Mouse (Mus musculus) lung, embryonic 16.5 days (tissue): ENCODE measurements around the gene Dhx37. TPM values are rescaled to one million over a fixed set of nuclear protein-coding genes. Genes with fewer than 3 reads are reported as not detected.

ENCODE experiments used
- ATAC-seq: fragments of 200-750 bp; cut with Nextera tagmentation; 2 replicates; pipeline ENCODE4 v1.8.0; 2017; ENCODE audit warnings: low read depth, mild to moderate bottlenecking, moderate library complexity
- H3K27ac ChIP-seq: fragments of 300-500 bp; sonication (generic); 2 replicates; pipeline ENCODE4 v1.5.1; 2014; ENCODE audit warnings: mild to moderate bottlenecking, control low read depth, low read length
- H3K27me3 ChIP-seq: fragments of 300-500 bp; sonication (generic); 2 replicates; pipeline ENCODE4 v1.6.1; 2014; ENCODE audit warnings: low read depth, low read length, mixed read lengths; ENCODE audit not compliant: control insufficient read depth, insufficient read depth
- H3K36me3 ChIP-seq: fragments of 300-500 bp; sonication (generic); 2 replicates; pipeline ENCODE4 v1.6.1; 2014; ENCODE audit warnings: low read length; ENCODE audit not compliant: control insufficient read depth, insufficient read depth
- H3K4me1 ChIP-seq: fragments of 300-500 bp; sonication (generic); replicated peaks from 2 replicates; pipeline ENCODE4 v1.6.1; 2014; ENCODE audit warnings: low read length, mixed read lengths; ENCODE audit not compliant: control insufficient read depth, insufficient read depth
- H3K4me2 ChIP-seq: fragments of 300-500 bp; sonication (generic); 2 replicates; pipeline ENCODE4 v1.6.1; 2014; ENCODE audit warnings: low read depth, low read length, control low read depth
- H3K4me3 ChIP-seq: fragments of 300-500 bp; sonication (generic); 2 replicates; pipeline ENCODE4 v1.5.1; 2014; ENCODE audit warnings: mild to moderate bottlenecking, low read length, control low read depth
- H3K9ac ChIP-seq: fragments of 300-500 bp; sonication (generic); 2 replicates; pipeline ENCODE4 v1.6.1; 2014; ENCODE audit warnings: low read length, control low read depth
- H3K9me3 ChIP-seq: fragments of 300-500 bp; sonication (generic); 2 replicates; pipeline ENCODE4 v1.6.1; 2016; ENCODE audit warnings: low read length; ENCODE audit not compliant: control insufficient read depth
- WGBS: fragments of 180-500 bp; shearing (Covaris S2); extraction: QIAGEN DNeasy Blood & Tissue Kit; methylation state at CpG from one replicate; pipeline ENCODE4 v1.1.7; 2014; 5-methylcytosine and 5-hydroxymethylcytosine counted together
- polyA plus RNA-seq: library from polyadenylated mRNA; unstranded; fragments of >200 nt; fragmentation: Nextera tagmentation; extraction: Ambion mirVana; gene quantifications from 2 replicates; pipeline ENCODE4 v1.2.1, GENCODE M21; 2015

Dhx37 gene
- polyA plus RNA-seq, 1 experiment from 2014 or later: 10.6 TPM

GRCm38 (mm10) chr5:125407020-125407830 is 26.7 kb downstream of the Dhx37 start:
- Histone ChIP-seq H3K4me3 (peak overlapping the region; percentile 67), H3K36me3 (no peaks in the 10 kb centered on the region), H3K4me1 (peaks cover 16% of the 10 kb centered on the region), H3K27ac (peak overlapping the region; percentile 90), H3K9ac (peak overlapping the region; percentile 77), H3K9me3 (no peaks in the 10 kb centered on the region), H3K4me2 (peak overlapping the region; percentile 55), H3K27me3 (no peaks in the 10 kb centered on the region)
- 55% methylated on average over 13 of the region's 13 CpGs for WGBS
- ATAC-seq: no peak

GRCm38 (mm10) chr5:125406322-125407016 is 27.5 kb downstream of the Dhx37 start:
- under 1% methylated on average over 20 of the region's 20 CpGs for WGBS
- ATAC-seq: peak; percentile 34

DNA sequence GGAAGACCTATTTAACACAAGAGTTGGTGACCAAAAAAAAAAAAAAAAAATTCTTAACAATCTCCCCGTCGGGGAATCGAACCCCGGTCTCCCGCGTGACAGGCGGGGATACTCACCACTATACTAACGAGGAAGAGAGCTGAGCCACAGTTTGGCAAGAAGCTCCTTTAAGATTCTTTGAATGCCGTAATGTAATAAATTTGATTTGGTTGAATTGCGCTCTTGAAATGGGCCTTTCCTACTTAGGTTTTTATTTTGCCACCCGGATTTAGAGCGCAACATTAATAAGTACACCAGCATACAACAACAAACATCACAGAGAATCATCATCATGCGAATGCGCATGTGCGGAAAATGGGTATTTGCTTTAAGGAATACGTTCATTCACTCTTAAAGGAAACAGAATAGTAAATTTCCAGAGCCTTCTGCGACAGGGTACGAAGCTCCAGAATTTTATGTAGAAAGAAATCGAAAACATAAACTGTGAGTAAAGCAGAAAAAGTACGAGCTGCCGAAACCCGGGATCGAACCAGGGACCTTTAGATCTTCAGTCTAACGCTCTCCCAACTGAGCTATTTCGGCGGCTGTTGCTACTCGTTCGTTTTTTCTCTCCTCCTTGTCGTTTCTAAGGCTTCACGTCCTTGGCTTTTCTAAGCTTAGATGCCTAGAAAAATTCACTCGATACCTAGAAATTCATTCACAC is 28.2 kb downstream of the Dhx37 start:
- Histone ChIP-seq H3K4me3 (peak overlapping the region; percentile 67), H3K9ac (peak overlapping the region; percentile 77), H3K4me2 (peak overlapping the region; percentile 74), H3K27me3 (no peaks in the 10 kb centered on the region), H3K9me3 (no peaks in the 10 kb centered on the region), H3K4me1 (peaks cover 16% of the 10 kb centered on the region), H3K36me3 (no peaks in the 10 kb centered on the region), H3K27ac (peak overlapping the region; percentile 90)
- under 1% methylated on average over 31 of the region's 31 CpGs for WGBS
- ATAC-seq: peak; percentile 75

More at GRCm38 (mm10) chr5:125406322-125407016, 27.5 kb downstream of the Dhx37 start:
- peak overlapping the region; percentile 90 for H3K27ac ChIP-seq
- peak overlapping the region; percentile 55 for H3K4me2 ChIP-seq
- peaks cover 16% of the 10 kb centered on the region for H3K4me1 ChIP-seq
- peak overlapping the region; percentile 67 for H3K4me3 ChIP-seq
- no peaks in the 10 kb centered on the region for H3K9me3 ChIP-seq
- no peaks in the 10 kb centered on the region for H3K36me3 ChIP-seq
- peak overlapping the region; percentile 77 for H3K9ac ChIP-seq
- no peaks in the 10 kb centered on the region for H3K27me3 ChIP-seq

GRCm38 (mm10) chr5:125404903-125405545 is 28.9 kb downstream of the Dhx37 start:
- H3K27ac ChIP-seq: peak overlapping the region; percentile 69
- peak overlapping the region; percentile 67 for H3K4me3 ChIP-seq
- H3K4me1 ChIP-seq: peaks cover 16% of the 10 kb centered on the region
- H3K36me3 ChIP-seq: no peaks in the 10 kb centered on the region
- H3K4me2 ChIP-seq: peak overlapping the region; percentile 74
- peak overlapping the region; percentile 62 for H3K9ac ChIP-seq
- H3K9me3 ChIP-seq: no peaks in the 10 kb centered on the region
- H3K27me3 ChIP-seq: no peaks in the 10 kb centered on the region
- ATAC-seq: peak; percentile 39
- under 1% methylated on average over 28 of the region's 28 CpGs for WGBS

DNA sequence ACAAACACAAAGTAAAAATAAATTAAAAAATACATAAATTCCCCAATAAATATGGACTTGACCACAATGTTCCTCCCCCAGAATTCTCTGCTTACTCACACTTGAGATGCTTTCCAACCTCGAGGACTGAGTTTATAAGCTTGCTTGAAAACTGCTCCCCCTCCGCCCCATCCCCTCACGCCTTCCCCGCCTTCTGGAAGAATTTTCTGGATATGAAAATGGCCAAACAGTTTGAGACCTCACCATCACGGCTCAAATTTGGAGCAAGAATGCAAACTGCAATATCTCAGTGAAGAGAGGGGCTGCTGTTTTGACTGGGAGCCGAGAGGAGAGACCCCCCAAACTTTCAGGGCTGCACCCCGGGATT is 29.4 kb downstream of the Dhx37 start:
- peak overlapping the region; percentile 62 for H3K9ac ChIP-seq
- no peak for ATAC-seq
- peak overlapping the region; percentile 74 for H3K4me2 ChIP-seq
- 1% methylated on average over 7 of the region's 7 CpGs for WGBS
- H3K9me3 ChIP-seq: no peaks in the 10 kb centered on the region
- H3K27ac ChIP-seq: peak overlapping the region; percentile 69
- peak overlapping the region; percentile 67 for H3K4me3 ChIP-seq
- peaks cover 12% of the 10 kb centered on the region for H3K4me1 ChIP-seq
- H3K27me3 ChIP-seq: no peaks in the 10 kb centered on the region
- H3K36me3 ChIP-seq: no peaks in the 10 kb centered on the region

- Histone ChIP-seq H3K4me3 (peak overlapping the region; percentile 49), H3K27ac (no peak overlapping the region), H3K9me3 (no peaks in the 10 kb centered on the region), H3K4me1 (peaks cover 11% of the 10 kb centered on the region), H3K27me3 (no peaks in the 10 kb centered on the region), H3K9ac (peak overlapping the region; percentile 56), H3K36me3 (no peaks in the 10 kb centered on the region), H3K4me2 (peak overlapping the region; percentile 74)
- peak; percentile 30; the same call in 1 of the 2 replicates for ATAC-seq
- WGBS: 9% methylated on average over 31 of the region's 31 CpGs
Measured at GRCm38 (mm10) chr5:125403481-125404465, 30.1 kb downstream of the Dhx37 start.

- Histone ChIP-seq H3K36me3 (no peaks in the 10 kb centered on the region), H3K9me3 (no peaks in the 10 kb centered on the region), H3K4me3 (no peak overlapping the region), H3K9ac (no peak overlapping the region), H3K4me2 (no peak overlapping the region), H3K27ac (no peak overlapping the region), H3K4me1 (peaks cover 11% of the 10 kb centered on the region), H3K27me3 (no peaks in the 10 kb centered on the region)
- WGBS: 64% methylated on average over 6 of the region's 6 CpGs
- no peak for ATAC-seq
Measured at GRCm38 (mm10) chr5:125402991-125403390, 30.9 kb downstream of the Dhx37 start.

- no peak overlapping the region for H3K27ac ChIP-seq
- peaks cover 11% of the 10 kb centered on the region for H3K4me1 ChIP-seq
- no peak overlapping the region for H3K4me3 ChIP-seq
- WGBS: 59% methylated on average over 10 of the region's 10 CpGs
- H3K36me3 ChIP-seq: no peaks in the 10 kb centered on the region
- no peaks in the 10 kb centered on the region for H3K9me3 ChIP-seq
- ATAC-seq: no peak
- no peak overlapping the region for H3K4me2 ChIP-seq
- H3K9ac ChIP-seq: no peak overlapping the region
- no peaks in the 10 kb centered on the region for H3K27me3 ChIP-seq
Measured at GRCm38 (mm10) chr5:125402476-125402875, 31.4 kb downstream of the Dhx37 start.
